Mouse (Mus musculus): ENCODE results near the gene Cdc42bpa.

- TF ChIP-seq POLR2A (IDR thresholded peaks at IDR 0.05; ENCODE audit: insufficient read depth, low read depth, low read length) (no peak), CTCF (IDR thresholded peaks at IDR 0.05; ENCODE audit: insufficient read depth, low read depth, low read length) (no peak)
These were observed 171.1 kb downstream of the Cdc42bpa start for GRCm38 (mm10) chr1:180131402-180131801.

All from olfactory bulb, adult 2 months (tissue).